Mouse (Mus musculus) heart, adult 2 months (tissue): ENCODE results near the gene Gm3250. TPM values are rescaled to one million over a fixed set of nuclear protein-coding genes. Genes with fewer than 3 reads are reported as not detected.
"Not testable (repeated sequence)": the region's sequence is repeated elsewhere in the genome, so short reads cannot be mapped to it uniquely, and the experiment has no call there.

Experiments used
- DNase-seq, 2 experiments: peaks; one replicate each; pipeline ENCODE4 v3.0.0; 2021
- H3K27ac ChIP-seq: fragments of 200-600 bp; 2 replicates; pipeline ENCODE4 v1.8.1; 2022
- H3K27me3 ChIP-seq: fragments of 200-500 bp; 2 replicates; pipeline ENCODE4 v1.6.1; 2012; ENCODE audit warnings: mild to moderate bottlenecking, low read length, inconsistent platforms, mixed read lengths; ENCODE audit not compliant: control insufficient read depth, insufficient read depth
- H3K36me3 ChIP-seq: fragments of 200-500 bp; 2 replicates; pipeline ENCODE4 v1.6.1; 2012; ENCODE audit warnings: low read length, inconsistent platforms; ENCODE audit not compliant: control insufficient read depth, insufficient read depth
- H3K4me1 ChIP-seq: fragments of 200-500 bp; 2 replicates; pipeline ENCODE4 v1.6.1; 2011; ENCODE audit warnings: low read length; ENCODE audit not compliant: control insufficient read depth, insufficient read depth
- H3K4me3 ChIP-seq: fragments of 200-600 bp; 2 replicates; pipeline ENCODE4 v1.8.1; 2022
- H3K79me2 ChIP-seq: fragments of 200-500 bp; replicated peaks from 2 replicates; pipeline ENCODE4 v1.6.1; 2012; ENCODE audit warnings: mild to moderate bottlenecking, inconsistent platforms, low read length, moderate library complexity, mixed read lengths; ENCODE audit not compliant: control insufficient read depth, insufficient read depth
- H3K9ac ChIP-seq: fragments of 200-500 bp; 2 replicates; pipeline ENCODE4 v1.6.1; 2012; ENCODE audit warnings: low read depth, mild to moderate bottlenecking, control low read depth, inconsistent platforms, low read length, mixed read lengths
- CTCF ChIP-seq: fragments of 200-600 bp; IDR thresholded peaks from 2 replicates; pipeline ENCODE4 v1.8.1; 2022; ENCODE audit warnings: antibody characterized with exemption, mild to moderate bottlenecking, moderate library complexity
- EP300 ChIP-seq: fragments of 200-500 bp; IDR thresholded peaks from 2 replicates; pipeline ENCODE4 v1.6.1; 2011; ENCODE audit warnings: low read depth, low read length, control low read depth; ENCODE audit not compliant: insufficient read depth
- POLR2A ChIP-seq: fragments of 200-500 bp; IDR thresholded peaks from 2 replicates; pipeline ENCODE4 v1.6.1; 2011; ENCODE audit warnings: mild to moderate bottlenecking, low read depth, low read length, control low read depth; ENCODE audit not compliant: insufficient read depth
- WGBS: fragments of 180-500 bp; shearing (Covaris S2); methylation state at CpG from one replicate; pipeline ENCODE4 v1.1.7; 2018; 5-methylcytosine and 5-hydroxymethylcytosine counted together
- intact Hi-C: fragments of 180-260 bp; cut with DNase I; formaldehyde crosslinking; loops from one replicate; pipeline ENCODE4 v1.15.1; 2025
- polyA plus RNA-seq: library from polyadenylated mRNA; depleted of rRNA; stranded (reverse); fragments of >200 nt; gene quantifications from 2 replicates; pipeline ENCODE4 v1.2.3, GENCODE M21; 2012; rRNA removed
- total RNA-seq, 2 experiments: library from RNA; stranded (reverse); gene quantifications; 2 replicates each; pipeline ENCODE4 v1.2.3; 2021

The Gm3250 gene
- total and polyA plus RNA-seq, 3 experiments: not detected

- H3K27me3 ChIP-seq, H3K79me2 ChIP-seq, DNase-seq, H3K4me1 ChIP-seq, intact Hi-C loops, H3K27ac ChIP-seq, H3K4me3 ChIP-seq, H3K9ac ChIP-seq, H3K36me3 ChIP-seq: not testable (repeated sequence)
- WGBS: 59% methylated on average over 5 of the region's 5 CpGs
These were observed 40.2 kb downstream of the Gm3250 start, which contains the start of gene Gm18596 for GRCm38 (mm10) chr10:77741924-77742688. Gm18596 (minus strand) TSS chr10:77742638.

GRCm38 (mm10) chr10:77738929-77739328 is 43.4 kb downstream of the Gm3250 start:
- H3K27me3 ChIP-seq: no peaks in the 10 kb centered on the region
- no peaks in the 10 kb centered on the region for H3K4me1 ChIP-seq
- no peak overlapping the region for H3K4me3 ChIP-seq
- H3K79me2 ChIP-seq: no peaks in the 10 kb centered on the region
- no peak overlapping the region for H3K9ac ChIP-seq
- TF ChIP-seq CTCF (no peak), EP300 (no peak), POLR2A (no peak)
- intact Hi-C loops: no loop called here
- H3K36me3 ChIP-seq: no peaks in the 10 kb centered on the region
- H3K27ac ChIP-seq: no peak overlapping the region
- 83% methylated on average over 4 of the region's 4 CpGs for WGBS
- DNase-seq: no peak

- no peak overlapping the region for H3K27ac ChIP-seq
- H3K79me2 ChIP-seq: no peaks in the 10 kb centered on the region
- DNase-seq: no peak
- no peak overlapping the region for H3K9ac ChIP-seq
- intact Hi-C loops: no loop called here
- no peaks in the 10 kb centered on the region for H3K36me3 ChIP-seq
- 97% methylated on average over 1 of the region's 1 CpGs for WGBS
- no peak overlapping the region for H3K4me3 ChIP-seq
- no peaks in the 10 kb centered on the region for H3K4me1 ChIP-seq
- TF ChIP-seq CTCF: no peak
- H3K27me3 ChIP-seq: no peaks in the 10 kb centered on the region
These were observed 46.4 kb downstream of the Gm3250 start for GRCm38 (mm10) chr10:77735928-77736327.

Other genes starting within 250 kb of the Gm3250 start
Only the 30 nearest of the 31 such genes appear.
- gene Pttg1ip, start 200.8 kb downstream of the Gm3250 start, total RNA-seq: 100 to 1,000 TPM; 131 to 132 TPM
- 119 and 168 TPM in 2 replicates for gene Pttg1ip, start 200.8 kb downstream of the Gm3250 start, polyA plus RNA-seq
- gene Sumo3, start 176.4 kb downstream of the Gm3250 start, total RNA-seq: 10 to 100 TPM; 66.4 to 67.8 TPM
- 122 and 167 TPM in 2 replicates for gene Sumo3, start 176.4 kb downstream of the Gm3250 start, polyA plus RNA-seq
- 10 to 100 TPM; 15.5 to 15.8 TPM for gene Gm49325, start 176.3 kb downstream of the Gm3250 start, total RNA-seq
- not detected in 2 replicates for gene Gm49325, start 176.3 kb downstream of the Gm3250 start, polyA plus RNA-seq
- gene Ube2g2, start 160.3 kb downstream of the Gm3250 start, total RNA-seq: 10 to 100 TPM; 74.6 to 80.9 TPM
- 53.5 and 69.7 TPM in 2 replicates for gene Ube2g2, start 160.3 kb downstream of the Gm3250 start, polyA plus RNA-seq
- not detected for gene Tspear, start 96.0 kb downstream of the Gm3250 start, total RNA-seq
- not detected in 2 replicates for gene Tspear, start 96.0 kb downstream of the Gm3250 start, polyA plus RNA-seq
- not detected for gene Gm19402, start 91.8 kb downstream of the Gm3250 start, total RNA-seq
- not detected in 2 replicates for gene Gm19402, start 91.8 kb downstream of the Gm3250 start, polyA plus RNA-seq
- not detected for gene Gm9508, start 85.3 kb downstream of the Gm3250 start, total RNA-seq
- not detected in 2 replicates for gene Gm9508, start 85.3 kb downstream of the Gm3250 start, polyA plus RNA-seq
- not detected for gene Gm10272, start 75.9 kb downstream of the Gm3250 start, total RNA-seq
- not detected in 2 replicates for gene Gm10272, start 75.9 kb downstream of the Gm3250 start, polyA plus RNA-seq
- gene Gm10024, start 71.1 kb downstream of the Gm3250 start, total RNA-seq: not detected
- not detected in 2 replicates for gene Gm10024, start 71.1 kb downstream of the Gm3250 start, polyA plus RNA-seq
- not detected for gene Gm10142, start 66.7 kb downstream of the Gm3250 start, total RNA-seq
- not detected in 2 replicates for gene Gm10142, start 66.7 kb downstream of the Gm3250 start, polyA plus RNA-seq
- gene Krtap12-1, start 61.9 kb downstream of the Gm3250 start, total RNA-seq: not detected
- not detected in 2 replicates for gene Krtap12-1, start 61.9 kb downstream of the Gm3250 start, polyA plus RNA-seq
- not detected for gene Gm10100, start 56.1 kb downstream of the Gm3250 start, total RNA-seq
- not detected in 2 replicates for gene Gm10100, start 56.1 kb downstream of the Gm3250 start, polyA plus RNA-seq
- not detected for gene Gm18596, start 39.9 kb downstream of the Gm3250 start, total RNA-seq
- not detected in 2 replicates for gene Gm18596, start 39.9 kb downstream of the Gm3250 start, polyA plus RNA-seq
- not detected for gene Gm9736, start 31.2 kb downstream of the Gm3250 start, total RNA-seq
- not detected in 2 replicates for gene Gm9736, start 31.2 kb downstream of the Gm3250 start, polyA plus RNA-seq
- not detected for gene Gm3233, start 22.9 kb downstream of the Gm3250 start, total RNA-seq
- gene Gm3233, start 22.9 kb downstream of the Gm3250 start, polyA plus RNA-seq: not detected in 2 replicates
- not detected for gene Gm3238, start 11.2 kb downstream of the Gm3250 start, total RNA-seq
- gene Gm3238, start 11.2 kb downstream of the Gm3250 start, polyA plus RNA-seq: not detected in 2 replicates
- not detected for gene Gm7138, start 5.6 kb downstream of the Gm3250 start, total RNA-seq
- not detected in 2 replicates for gene Gm7138, start 5.6 kb downstream of the Gm3250 start, polyA plus RNA-seq
- gene Gm7137, start 5.7 kb upstream of the Gm3250 start, total RNA-seq: not detected
- not detected in 2 replicates for gene Gm7137, start 5.7 kb upstream of the Gm3250 start, polyA plus RNA-seq
- gene Gm9639, start 12.5 kb upstream of the Gm3250 start, total RNA-seq: not detected
- gene Gm9639, start 12.5 kb upstream of the Gm3250 start, polyA plus RNA-seq: not detected in 2 replicates
- not detected for gene Gm19668, start 16.6 kb upstream of the Gm3250 start, total RNA-seq
- gene Gm19668, start 16.6 kb upstream of the Gm3250 start, polyA plus RNA-seq: not detected in 2 replicates
- not detected for gene Gm9507, start 29.3 kb upstream of the Gm3250 start, total RNA-seq
- not detected in 2 replicates for gene Gm9507, start 29.3 kb upstream of the Gm3250 start, polyA plus RNA-seq
- gene Gm2696, start 32.1 kb upstream of the Gm3250 start, total RNA-seq: not detected
- not detected in 2 replicates for gene Gm2696, start 32.1 kb upstream of the Gm3250 start, polyA plus RNA-seq
- not detected for gene Krtap10-4, start 44.6 kb upstream of the Gm3250 start, total RNA-seq
- not detected in 2 replicates for gene Krtap10-4, start 44.6 kb upstream of the Gm3250 start, polyA plus RNA-seq
- gene Krtap10-10, start 53.4 kb upstream of the Gm3250 start, total RNA-seq: not detected
- not detected in 2 replicates for gene Krtap10-10, start 53.4 kb upstream of the Gm3250 start, polyA plus RNA-seq
- gene Gm36176, start 64.3 kb upstream of the Gm3250 start, total RNA-seq: not detected
- not detected in 2 replicates for gene Gm36176, start 64.3 kb upstream of the Gm3250 start, polyA plus RNA-seq
- not detected for gene Gm10318, start 70.3 kb upstream of the Gm3250 start, total RNA-seq
- gene Gm10318, start 70.3 kb upstream of the Gm3250 start, polyA plus RNA-seq: not detected in 2 replicates
- not detected for gene Gm3285, start 79.4 kb upstream of the Gm3250 start, total RNA-seq
- gene Gm3285, start 79.4 kb upstream of the Gm3250 start, polyA plus RNA-seq: not detected in 2 replicates
- under 1 TPM; 0.57 to 0.86 TPM for gene Lrrc3, start 120.0 kb upstream of the Gm3250 start, total RNA-seq
- gene Lrrc3, start 120.0 kb upstream of the Gm3250 start, polyA plus RNA-seq: 0.62 and 0.85 TPM in 2 replicates
- under 1 TPM; 0.75 to 0.78 TPM for gene Trpm2, start 188.0 kb upstream of the Gm3250 start, total RNA-seq
- 0.53 and 0.55 TPM in 2 replicates for gene Trpm2, start 188.0 kb upstream of the Gm3250 start, polyA plus RNA-seq
- 10 to 100 TPM in 1 of 2 experiments, 1 to 10 TPM in 1; 8.9 to 10.7 TPM for gene 1810043G02Rik, start 196.0 kb upstream of the Gm3250 start, total RNA-seq
- gene 1810043G02Rik, start 196.0 kb upstream of the Gm3250 start, polyA plus RNA-seq: 21.7 and 24.9 TPM in 2 replicates